Mouse (Mus musculus): ENCODE data around the gene Gm4869.

The Gm4869 gene

GRCm38 (mm10) chr5:140472336-140472735 lies 26.9 kb downstream of the Gm4869 start:
- no peak for DNase-seq

GRCm38 (mm10) chr5:140481458-140481857 lies 36.0 kb downstream of the Gm4869 start:
- DNase-seq: no peak

GRCm38 (mm10) chr5:140491142-140491541 lies 45.7 kb downstream of the Gm4869 start:
- DNase-seq: no peak

- DNase-seq: no peak
Observed at GRCm38 (mm10) chr5:140492684-140493233, 47.3 kb downstream of the Gm4869 start.

GRCm38 (mm10) chr5:140498176-140498575 lies 52.7 kb downstream of the Gm4869 start:
- DNase-seq: no peak

- no peak for DNase-seq
Observed at GRCm38 (mm10) chr5:140500736-140501135, 55.3 kb downstream of the Gm4869 start.

GRCm38 (mm10) chr5:140501982-140502836 lies 56.8 kb downstream of the Gm4869 start:
- no peak for DNase-seq

GRCm38 (mm10) chr5:140502925-140503324 lies 57.5 kb downstream of the Gm4869 start:
- peak; percentile 89 for DNase-seq

GRCm38 (mm10) chr5:140505208-140505780 lies 59.8 kb downstream of the Gm4869 start, which contains the start of gene Chst12:
Chst12 (plus strand) TSS chr5:140505550.
- peak; percentile 99 for DNase-seq

- DNase-seq: no peak
Observed at GRCm38 (mm10) chr5:140506096-140506794, 60.8 kb downstream of the Gm4869 start.

GRCm38 (mm10) chr5:140507466-140508208 lies 62.2 kb downstream of the Gm4869 start:
- no peak for DNase-seq

GRCm38 (mm10) chr5:140508686-140509085 lies 63.2 kb downstream of the Gm4869 start:
- no peak for DNase-seq

GRCm38 (mm10) chr5:140509204-140509603 lies 63.8 kb downstream of the Gm4869 start:
- no peak for DNase-seq

GRCm38 (mm10) chr5:140510012-140511000 lies 64.9 kb downstream of the Gm4869 start:
- no peak for DNase-seq

- DNase-seq: no peak
Observed at GRCm38 (mm10) chr5:140513921-140514320, 68.5 kb downstream of the Gm4869 start.

GRCm38 (mm10) chr5:140514799-140515486 lies 69.5 kb downstream of the Gm4869 start:
- DNase-seq: no peak

- no peak for DNase-seq
Observed at GRCm38 (mm10) chr5:140517159-140517920, 71.9 kb downstream of the Gm4869 start.

GRCm38 (mm10) chr5:140517921-140518230 lies 72.4 kb downstream of the Gm4869 start:
- DNase-seq: no peak

GRCm38 (mm10) chr5:140521196-140521595 lies 75.8 kb downstream of the Gm4869 start:
- no peak for DNase-seq

- no peak for DNase-seq
Observed at GRCm38 (mm10) chr5:140526754-140527153, 81.3 kb downstream of the Gm4869 start.
